Mouse (Mus musculus): Measurements from ENCODE around the gene Pramef8.
A peak's percentile ranks its signal among the peaks of the same experiment; 100 is the strongest.
"Not testable (repeated sequence)": the region's sequence is repeated elsewhere in the genome, so short reads cannot be mapped to it uniquely, and the experiment has no call there.

Gene Pramef8

DNA sequence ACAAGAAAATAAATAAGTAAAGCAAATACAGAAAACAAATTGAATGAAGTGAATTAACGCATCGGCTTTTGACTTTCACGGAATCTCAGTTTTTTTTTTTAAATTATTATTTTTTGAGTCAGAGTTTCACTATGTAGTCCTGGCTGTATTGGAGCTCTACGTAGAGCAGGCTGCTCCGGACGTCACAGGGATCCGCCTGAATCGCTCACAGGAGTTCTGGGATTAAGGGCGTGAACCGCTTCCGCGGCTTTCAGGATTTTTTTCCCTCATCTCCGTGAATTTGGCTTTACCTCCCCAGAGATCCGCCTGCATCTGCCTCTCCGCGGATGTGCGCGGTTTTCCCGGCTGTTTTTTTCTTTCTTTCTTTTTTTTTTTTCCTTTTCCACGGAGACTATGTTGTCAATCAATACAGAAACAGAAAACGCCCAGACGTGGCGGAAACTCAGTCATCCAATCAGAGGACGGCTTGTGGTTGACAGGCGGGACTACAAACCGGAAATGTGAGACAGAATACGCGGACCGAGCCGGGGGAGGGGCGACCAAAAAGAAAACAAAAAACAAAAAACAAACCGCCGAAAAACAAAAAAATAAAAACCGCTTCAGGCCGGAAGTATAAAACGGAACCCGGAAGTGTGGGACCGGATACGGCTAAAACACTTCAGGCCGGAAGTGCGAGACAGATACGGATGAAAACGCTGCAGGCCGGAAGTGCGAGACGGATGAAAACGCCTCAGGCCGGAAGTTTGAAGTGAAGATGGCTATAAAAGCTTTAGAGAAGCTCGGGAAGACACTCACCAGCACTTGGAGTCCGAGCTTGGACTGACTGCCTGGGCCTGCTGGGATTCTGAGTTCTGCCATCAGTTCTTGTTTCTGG is at the start of gene Pramef8:
Pramef8 (plus strand) TSS at position 208 of the 874 bp plus-strand sequence.
- peak; percentile 91 for DNase-seq (ENCODE audit: low spot score)

DNA sequence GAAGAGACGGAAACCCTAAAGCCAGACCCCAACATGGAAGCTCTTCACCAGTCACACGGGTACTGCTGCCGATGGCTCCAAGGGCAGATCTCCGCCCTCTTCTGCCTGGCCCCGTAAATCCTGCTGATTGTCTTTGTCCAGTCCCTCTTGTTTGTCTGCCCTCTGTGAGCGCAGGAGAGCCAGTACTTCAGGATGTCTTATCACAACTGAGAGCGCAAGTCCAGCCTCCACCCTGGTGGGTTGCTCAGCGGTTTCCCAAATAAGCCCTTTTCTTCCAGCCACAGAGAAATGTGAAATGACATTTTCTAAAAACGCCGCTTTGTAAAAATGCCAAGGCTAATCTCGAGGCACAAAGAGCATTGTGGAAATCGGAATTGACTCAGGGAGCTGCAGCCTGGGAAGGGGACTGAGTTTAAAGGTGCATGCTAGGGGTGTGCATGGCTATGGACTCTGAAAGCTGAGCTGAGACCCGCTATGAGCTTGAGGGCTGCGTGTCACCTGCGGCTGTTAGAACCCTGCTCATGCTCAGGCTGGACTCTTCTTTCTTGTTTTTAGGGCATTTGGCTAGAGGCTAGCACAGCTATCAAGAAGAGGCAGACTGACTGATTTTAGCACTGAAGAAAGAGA is 45.7 kb upstream of the Pramef8 start:
- DNase-seq (ENCODE audit: low spot score), result no peak

DNA sequence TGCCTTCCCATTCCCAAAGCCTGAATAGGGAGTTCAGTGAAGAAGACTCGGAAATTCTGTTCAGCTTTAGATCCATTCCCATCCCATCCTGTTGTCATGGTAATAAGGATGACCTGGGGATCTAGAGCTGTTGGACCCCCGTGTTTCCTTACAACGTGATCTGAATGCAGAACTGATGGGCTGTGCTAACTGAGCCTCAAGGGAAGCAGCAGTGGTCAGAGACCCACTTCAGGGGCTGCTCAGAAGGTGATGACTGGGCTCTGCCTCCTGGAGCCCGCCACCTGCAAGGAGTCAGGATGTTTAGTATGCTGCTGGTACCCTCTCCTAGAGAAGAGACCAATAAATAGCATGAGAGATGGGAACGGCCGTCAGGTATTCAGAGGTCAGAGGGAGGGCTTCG is 32.7 kb upstream of the Pramef8 start:
- DNase-seq (ENCODE audit: low spot score), result no peak

DNA sequence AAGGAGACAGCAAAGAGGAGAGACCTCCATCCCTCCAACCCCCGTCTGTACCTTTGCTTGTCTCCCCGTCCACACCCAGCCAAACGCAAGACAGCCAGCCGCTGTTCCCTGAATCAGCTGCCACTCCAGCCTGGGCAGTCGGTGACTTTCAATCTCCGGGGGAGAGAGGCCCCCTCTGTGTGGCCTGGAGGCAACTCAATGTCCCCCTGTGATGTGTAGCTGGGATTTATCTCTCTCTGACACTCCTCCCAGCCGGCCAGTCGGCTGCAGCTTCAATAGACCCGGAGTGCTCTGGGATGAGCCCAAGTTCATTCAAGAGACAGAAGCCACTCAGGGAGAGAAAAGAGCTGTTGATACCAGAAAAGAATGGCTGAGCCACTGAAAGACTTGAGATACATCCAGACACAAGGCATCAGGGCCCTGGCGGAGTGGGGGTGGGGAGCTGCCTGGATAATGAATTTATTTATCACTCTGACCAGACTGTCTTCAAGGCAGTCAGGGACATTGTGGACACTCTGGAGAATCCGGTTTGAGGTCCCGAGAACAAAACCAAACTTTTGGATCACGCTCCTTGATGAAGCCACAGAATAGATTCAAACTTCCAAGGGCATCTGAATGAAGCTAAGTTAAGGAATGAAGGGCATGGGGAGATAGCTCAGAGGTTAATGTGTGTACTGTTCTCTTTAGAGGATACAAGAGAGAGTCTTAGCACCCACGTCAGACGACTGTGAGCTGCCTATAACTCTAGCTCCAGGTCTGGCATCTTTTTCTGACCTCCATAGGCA is 32.1 kb upstream of the Pramef8 start:
- DNase-seq (ENCODE audit: low spot score), result no peak

DNA sequence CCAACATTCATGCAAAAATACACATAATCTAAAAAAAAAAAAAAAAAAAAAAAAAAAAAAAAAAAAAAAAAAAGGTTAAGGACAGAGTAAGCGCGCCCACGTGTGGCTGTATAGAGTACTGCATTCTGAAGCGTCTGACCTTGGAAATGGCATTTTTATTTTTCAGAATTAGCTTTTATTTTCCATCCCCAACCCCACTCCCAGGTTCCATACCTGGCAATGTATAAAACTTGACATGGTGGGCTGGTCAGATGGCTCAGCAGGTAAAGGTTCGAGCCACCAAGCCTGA is 31.6 kb upstream of the Pramef8 start:
- DNase-seq (ENCODE audit: low spot score), result no peak

DNA sequence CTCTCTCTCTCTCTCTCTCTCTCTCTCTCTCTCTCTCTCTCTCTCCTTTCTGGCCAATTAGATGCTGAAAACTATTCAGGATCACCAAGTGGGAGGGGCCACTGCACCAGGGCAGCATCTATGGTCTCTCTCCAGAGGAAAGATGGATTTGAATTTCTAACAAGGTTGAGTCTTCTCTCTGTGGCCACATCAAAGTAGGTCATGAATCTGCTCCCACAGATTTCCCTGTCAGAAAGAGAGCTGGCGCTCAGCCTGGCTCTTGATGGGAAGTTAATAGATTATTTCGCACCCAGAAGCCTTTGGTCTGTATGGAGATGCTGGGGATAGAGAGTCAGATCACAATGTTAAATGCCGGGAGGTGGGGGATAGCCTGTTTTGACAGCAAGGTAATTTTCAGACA is 30.1 kb upstream of the Pramef8 start:
- no peak for DNase-seq (ENCODE audit: low spot score)

DNA sequence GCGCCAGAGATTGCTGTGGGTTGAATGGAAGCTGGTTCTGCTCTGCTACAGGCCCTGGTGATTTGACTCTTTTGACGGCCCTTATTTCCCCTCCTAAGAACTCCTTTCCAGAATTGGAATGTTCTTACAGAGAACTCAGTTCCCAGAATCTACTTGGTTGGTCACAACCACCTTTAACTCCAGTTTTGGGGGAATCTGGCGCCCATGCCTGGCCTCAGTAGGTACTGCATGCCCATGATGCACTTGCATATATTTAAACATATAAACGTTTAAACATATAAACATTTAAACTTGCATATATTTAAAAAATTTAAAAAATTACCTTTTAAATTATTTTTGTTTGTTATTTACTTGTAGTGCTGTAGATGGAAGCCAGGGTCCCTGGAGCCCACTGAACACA is 28.6 kb upstream of the Pramef8 start:
- DNase-seq (ENCODE audit: low spot score), result no peak

DNA sequence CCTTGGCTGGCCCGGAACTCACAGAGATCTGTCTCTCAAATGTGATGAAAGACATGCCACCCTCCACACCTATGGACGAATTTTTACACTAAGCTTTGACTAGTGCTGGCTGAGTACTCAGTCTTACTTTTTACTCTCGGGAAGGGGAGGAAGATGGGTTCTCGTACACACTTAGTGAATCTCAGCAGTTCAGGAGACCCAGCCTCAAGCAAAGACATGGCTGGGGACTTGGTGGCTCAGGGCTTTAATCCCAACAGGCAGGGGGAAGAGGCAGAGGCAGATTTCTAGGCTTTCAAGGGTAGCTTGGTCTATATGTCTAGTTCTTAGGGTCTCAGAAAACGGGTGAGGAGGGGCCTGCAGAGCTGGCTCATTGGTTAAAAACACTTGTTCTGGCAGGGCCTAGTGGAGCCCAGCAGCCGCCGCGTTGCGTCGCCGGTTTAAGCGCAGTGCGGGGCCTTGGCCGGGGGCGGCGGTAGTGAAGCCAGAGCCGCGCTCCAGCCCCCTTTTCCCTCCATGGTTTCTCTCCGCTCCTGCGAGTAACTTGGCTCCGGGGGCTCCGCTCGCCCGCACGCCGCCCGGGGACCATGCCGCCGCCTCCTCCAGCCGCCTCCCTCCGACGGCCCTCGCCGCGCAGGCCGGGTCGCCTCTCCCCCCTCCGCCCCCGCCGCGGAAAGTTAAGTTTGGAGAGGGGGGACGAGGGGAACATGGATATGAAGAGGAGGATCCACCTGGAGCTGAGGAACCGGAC is 23.1 kb upstream of the Pramef8 start:
- DNase-seq (ENCODE audit: low spot score), result no peak

DNA sequence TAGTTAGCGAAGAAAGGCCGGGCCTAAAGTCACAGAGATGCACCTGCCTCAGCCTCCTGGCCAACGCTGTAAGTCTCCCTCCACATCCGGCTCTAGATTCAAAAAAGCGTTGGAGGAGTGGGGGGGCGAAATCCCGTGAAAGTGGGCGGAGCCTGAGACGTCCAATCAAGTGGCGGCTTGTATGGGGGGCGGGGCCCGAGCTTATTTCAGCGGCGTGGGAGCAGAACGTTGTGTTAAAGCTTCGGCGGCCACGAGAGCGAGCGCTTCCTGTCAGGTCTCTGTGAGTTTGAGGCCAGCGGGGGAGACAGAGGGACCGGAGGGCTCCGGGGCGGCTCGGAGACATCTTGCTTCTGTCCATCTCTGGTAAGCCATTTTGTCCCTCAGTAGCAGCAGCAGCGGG is 18.0 kb upstream of the Pramef8 start, which contains the start of gene Pramel1:
Pramel1 (plus strand) TSS at position 248 of the 400 bp plus-strand sequence.
- no peak for DNase-seq (ENCODE audit: low spot score)

DNA sequence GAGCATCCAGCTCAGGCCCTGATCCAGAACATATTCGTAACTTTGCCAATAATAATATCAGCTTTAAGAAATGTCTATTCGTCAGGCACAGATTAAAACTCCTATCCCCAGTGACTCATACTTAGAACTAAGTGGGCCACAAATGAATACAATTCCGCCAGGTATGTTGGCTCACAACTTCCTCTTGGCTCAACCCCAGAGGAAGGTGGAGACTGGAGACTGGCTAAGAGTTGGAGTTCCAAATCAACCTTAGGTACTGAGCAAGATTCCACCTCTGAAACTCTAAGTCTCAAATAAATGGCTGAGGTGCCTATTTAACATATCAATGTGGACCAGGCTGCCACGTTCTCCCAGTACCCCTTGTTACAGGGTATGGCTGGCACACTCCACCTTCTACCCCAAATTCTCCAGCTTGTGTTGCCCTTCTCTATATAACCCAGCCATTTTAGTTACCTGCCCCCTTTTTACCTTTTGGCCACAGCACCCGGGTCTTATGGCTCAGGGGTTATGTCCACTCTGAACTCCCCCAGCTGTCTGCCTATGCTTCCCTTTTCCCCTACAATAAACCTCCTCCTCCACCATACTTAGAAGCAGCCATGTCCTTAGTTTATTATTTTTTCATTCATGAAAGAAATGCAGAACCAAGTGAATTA is 534 bp upstream of the Pramef8 start:
- DNase-seq (ENCODE audit: low spot score), result no peak

DNA sequence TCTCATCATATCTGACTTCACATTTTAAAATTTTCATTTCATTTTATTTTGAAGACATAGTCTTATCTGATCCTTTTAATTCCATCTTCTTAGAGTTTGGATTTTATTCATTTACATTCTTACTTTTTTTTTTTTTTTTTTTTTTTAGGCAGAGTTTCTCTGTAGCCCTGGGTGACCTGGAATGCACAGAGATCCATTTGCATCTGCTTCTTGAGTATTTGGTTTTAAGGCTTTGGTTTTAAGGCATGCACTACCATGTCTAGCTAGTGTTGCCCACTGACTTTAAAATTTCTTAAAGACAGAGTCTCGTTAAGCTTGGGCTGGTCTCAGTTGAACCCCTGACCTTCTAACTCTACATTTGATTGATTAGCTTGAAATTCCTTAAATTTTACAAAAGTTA is 1.4 kb downstream of the Pramef8 start:
- no peak for DNase-seq (ENCODE audit: low spot score)

DNA sequence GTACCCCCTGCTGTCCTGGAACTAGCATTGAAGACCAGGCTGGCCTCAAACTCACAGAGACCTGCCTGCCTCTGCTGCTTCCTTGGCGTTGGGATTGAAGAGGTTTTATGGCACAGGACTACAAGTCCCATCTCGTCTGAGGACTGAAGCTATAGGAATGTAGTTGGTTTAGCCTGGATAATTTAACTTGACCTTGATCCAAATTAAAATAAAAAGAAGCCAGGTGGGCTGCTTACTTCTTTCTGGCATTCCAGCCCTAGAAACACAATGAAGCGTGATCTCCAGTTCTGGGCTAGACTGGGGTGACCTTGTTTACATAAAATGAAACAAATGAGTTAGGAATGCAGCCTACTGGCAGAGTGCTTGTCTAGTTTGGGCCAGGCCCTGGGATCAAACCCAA is 1.9 kb downstream of the Pramef8 start:
- no peak for DNase-seq (ENCODE audit: low spot score)

DNA sequence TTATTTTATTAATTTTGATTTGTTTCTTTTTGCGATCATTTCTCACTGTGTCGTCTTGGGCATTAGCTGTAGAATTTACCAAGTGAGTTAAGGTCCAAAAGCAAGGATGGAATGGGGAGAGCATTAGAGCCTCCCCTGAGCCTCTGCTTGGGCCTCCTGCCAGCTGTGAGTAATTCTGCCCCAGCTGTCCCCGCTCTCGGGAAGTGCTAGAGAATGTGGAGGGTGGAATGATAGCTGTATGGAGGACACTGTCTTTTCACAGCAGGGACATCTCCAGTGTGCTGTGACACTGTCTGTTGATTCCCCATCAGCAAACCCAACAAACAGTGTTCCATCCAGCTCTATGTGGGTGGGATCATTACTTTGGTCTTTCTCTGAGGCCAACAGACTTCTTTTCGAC is 14.5 kb downstream of the Pramef8 start:
- DNase-seq (ENCODE audit: low spot score), result not testable (repeated sequence)

DNA sequence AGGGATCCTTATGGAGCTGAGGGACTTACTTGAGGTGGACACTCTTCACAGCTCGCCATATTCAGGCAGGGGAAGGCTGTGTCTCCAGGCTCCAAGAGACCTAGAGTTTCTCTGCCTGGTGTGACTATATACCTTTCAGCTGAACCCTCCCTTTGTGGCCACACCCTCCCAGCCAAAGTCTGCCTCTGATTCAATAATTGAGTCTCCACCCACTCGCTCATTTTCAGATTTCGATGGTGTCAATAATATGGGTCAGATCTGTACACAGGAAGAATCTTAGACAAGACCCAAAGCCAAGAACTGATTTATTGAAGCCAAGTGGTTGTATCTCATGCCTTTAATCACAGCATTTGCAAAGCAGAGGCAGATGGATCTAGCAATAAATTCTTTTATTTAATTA is 38.0 kb downstream of the Pramef8 start, which contains the start of gene Oog4:
Oog4 (minus strand) TSS at position 101 of the 400 bp plus-strand sequence.
- no peak for DNase-seq (ENCODE audit: low spot score)

Data from T-cell, adult 2 months (primary cell).